Comparison of ENCODE assay signal across 16 mouse cellular contexts in the genomic region with DNA sequence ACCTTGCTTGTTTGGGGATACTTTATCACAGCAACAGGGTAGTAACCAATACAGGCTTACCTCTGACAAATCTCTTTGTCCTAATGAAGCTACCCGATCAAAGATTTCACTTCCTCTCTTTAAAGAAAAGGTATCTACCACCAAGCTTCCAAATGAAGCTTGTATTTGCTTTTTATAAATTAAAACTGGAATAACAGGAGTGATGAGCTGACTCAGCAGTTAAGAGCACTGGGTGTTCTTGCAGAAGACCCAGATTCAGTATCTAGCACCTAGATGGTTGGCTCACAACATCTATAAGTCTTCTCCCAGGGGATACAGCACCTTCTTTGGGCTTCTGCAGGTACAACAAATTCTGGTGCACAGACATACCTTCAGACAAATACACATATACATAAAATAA.
"Had no signal": no experiment of that assay in that cellular context is flagged by ENCODE, and none has a peak within 500 bp of the region (broad histone marks: within the 10 kb centered on the region; RNA-seq: fewer than 3 reads in every experiment).

No protein-coding gene starts in this region.

- H3K36me3 ChIP-seq: neural tube, embryonic 12.5 days; neural tube, embryonic 13.5 days; neural tube, embryonic 15.5 days; stomach, embryonic 15.5 days had no signal

- H3K4me1 ChIP-seq: neural tube, embryonic 12.5 days; neural tube, embryonic 13.5 days; neural tube, embryonic 15.5 days; stomach, embryonic 15.5 days had no signal

- H3K4me3 ChIP-seq: neural tube, embryonic 12.5 days; neural tube, embryonic 13.5 days; neural tube, embryonic 15.5 days; stomach, embryonic 15.5 days had no signal

- H3K9me3 ChIP-seq: neural tube, embryonic 12.5 days; neural tube, embryonic 13.5 days; neural tube, embryonic 15.5 days; stomach, embryonic 15.5 days had no signal

- H3K27ac ChIP-seq: neural tube, embryonic 12.5 days; neural tube, embryonic 13.5 days; neural tube, embryonic 15.5 days; stomach, embryonic 15.5 days; stomach, postnatal 0 days had no signal

- DNase-seq: retina, postnatal 1 day; right cerebral cortex, adult 18-20 months; right cerebral cortex, postnatal 14 days; right cerebral cortex, postnatal 25 days; right cerebral cortex, postnatal 4 days; thymus, adult 18-20 months; thymus, adult 2 months; thymus, postnatal 14 days; thymus, postnatal 25 days; thymus, postnatal 36 days; thymus, postnatal 4 days had no signal

- H3K9ac ChIP-seq: neural tube, embryonic 12.5 days; neural tube, embryonic 13.5 days; neural tube, embryonic 15.5 days; stomach, embryonic 15.5 days had no signal

- H3K4me2 ChIP-seq: neural tube, embryonic 12.5 days; neural tube, embryonic 13.5 days; neural tube, embryonic 15.5 days; stomach, embryonic 15.5 days had no signal

- H3K27me3 ChIP-seq: neural tube, embryonic 12.5 days; neural tube, embryonic 13.5 days; neural tube, embryonic 15.5 days; stomach, embryonic 15.5 days had no signal
